In the genomic region with DNA sequence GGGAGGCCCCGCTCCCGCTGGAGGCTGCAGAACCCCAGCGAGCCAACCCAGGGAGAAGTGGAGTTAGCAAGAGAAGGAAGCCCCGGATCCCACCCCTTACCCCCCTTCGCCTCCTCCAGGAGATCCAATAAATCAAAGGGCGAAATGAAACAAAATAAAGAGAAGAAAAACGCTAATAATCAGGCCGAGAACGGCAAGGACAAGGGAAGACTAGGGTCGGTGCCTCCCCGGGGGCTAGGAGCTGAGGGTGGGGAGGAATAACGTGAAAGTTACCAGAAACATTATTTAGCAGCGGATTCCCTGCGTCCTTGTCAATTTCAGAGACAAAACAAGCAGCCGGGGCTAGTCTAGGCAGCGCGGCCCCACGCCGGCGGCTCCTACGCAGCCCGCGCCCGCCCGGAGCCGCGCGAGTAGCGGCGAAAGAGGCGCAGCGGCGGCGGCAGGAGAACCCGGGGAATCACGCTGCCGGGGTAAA, we compare ENCODE assay signal across 8 mouse cellular contexts. TPM values are rescaled to one million over a fixed set of nuclear protein-coding genes. Genes with fewer than 3 reads are reported as not detected.
DNase-seq lines count a peak whose midpoint lies in the region; ATAC-seq lines count a peak whose summit lies in the region.

No protein-coding gene starts in this region.

- H3K9me3 ChIP-seq in embryonic facial prominence, embryonic 12.5 days = no peaks in the 10 kb centered on the region
- no peaks in the 10 kb centered on the region for H3K9me3 ChIP-seq in hindbrain, embryonic 14.5 days (ENCODE audit: control insufficient read depth, low read length)
- H3K9me3 ChIP-seq in lung, embryonic 15.5 days = no peaks in the 10 kb centered on the region
- H3K9me3 ChIP-seq in stomach, embryonic 15.5 days = no peaks in the 10 kb centered on the region

- peak overlapping the region; percentile 63 for H3K4me2 ChIP-seq in embryonic facial prominence, embryonic 12.5 days (replicated peaks)
- H3K4me2 ChIP-seq in hindbrain, embryonic 14.5 days (replicated peaks) = peak overlapping the region; percentile 65
- peak overlapping the region; percentile 79 for H3K4me2 ChIP-seq in lung, embryonic 15.5 days
- peak overlapping the region; percentile 71 for H3K4me2 ChIP-seq in stomach, embryonic 15.5 days

- peak overlapping the region; percentile 93 for H3K9ac ChIP-seq in embryonic facial prominence, embryonic 12.5 days
- H3K9ac ChIP-seq in hindbrain, embryonic 14.5 days = peak overlapping the region; percentile 99
- peak overlapping the region; percentile 75 for H3K9ac ChIP-seq in lung, embryonic 15.5 days
- peak overlapping the region; percentile 84 for H3K9ac ChIP-seq in stomach, embryonic 15.5 days

- under 1% methylated on average over 37 of the region's 37 CpGs for WGBS in embryonic facial prominence, embryonic 12.5 days
- WGBS in hindbrain, embryonic 14.5 days = under 1% methylated on average over 33 of the region's 37 CpGs
- WGBS in lung, embryonic 15.5 days = under 1% methylated on average over 37 of the region's 37 CpGs
- WGBS in stomach, embryonic 15.5 days = under 1% methylated on average over 37 of the region's 37 CpGs

- no peaks in the 10 kb centered on the region for H3K36me3 ChIP-seq in embryonic facial prominence, embryonic 12.5 days
- H3K36me3 ChIP-seq in hindbrain, embryonic 14.5 days (replicated peaks; ENCODE audit: control insufficient read depth, insufficient read depth) = peaks cover 14% of the 10 kb centered on the region
- no peaks in the 10 kb centered on the region for H3K36me3 ChIP-seq in lung, embryonic 15.5 days
- H3K36me3 ChIP-seq in stomach, embryonic 15.5 days = 0 out of 2 replicates have a peak, but pooled peaks cover 4% of the 10 kb centered on the region

- H3K27me3 ChIP-seq in embryonic facial prominence, embryonic 12.5 days = no peaks in the 10 kb centered on the region
- H3K27me3 ChIP-seq in hindbrain, embryonic 14.5 days (ENCODE audit: control insufficient read depth, insufficient read depth, low read length) = peaks cover 5% of the 10 kb centered on the region; the same call in 1 of the 2 replicates
- H3K27me3 ChIP-seq in lung, embryonic 15.5 days = peaks cover 14% of the 10 kb centered on the region
- H3K27me3 ChIP-seq in stomach, embryonic 15.5 days (replicated peaks) = no peaks in the 10 kb centered on the region

- peak; percentile 55 to 57 for DNase-seq in cerebellum, postnatal 10 days
- DNase-seq in cerebellum, postnatal 36 days = no peak
- DNase-seq in 416B (ENCODE audit: low read depth) = peak; percentile 12
- DNase-seq in hindbrain, embryonic 14.5 days (ENCODE audit: low spot score) = peak; percentile 51
- DNase-seq in thymus, postnatal 25 days = no peak

- ATAC-seq in embryonic facial prominence, embryonic 12.5 days (ENCODE audit: insufficient number of reproducible peaks, insufficient read depth, low FRiP score, low TSS enrichment) = no peak
- no peak for ATAC-seq in hindbrain, embryonic 14.5 days (ENCODE audit: low FRiP score)
- ATAC-seq in lung, embryonic 15.5 days (ENCODE audit: borderline replicate concordance, extremely low read depth, low FRiP score, low TSS enrichment) = no peak
- ATAC-seq in stomach, embryonic 15.5 days (ENCODE audit: insufficient read depth, low FRiP score, low read depth) = no peak

- peaks cover 12% of the 10 kb centered on the region; the same call in 1 of the 2 replicates for H3K4me1 ChIP-seq in embryonic facial prominence, embryonic 12.5 days
- peaks cover 7% of the 10 kb centered on the region for H3K4me1 ChIP-seq in hindbrain, embryonic 14.5 days (replicated peaks; ENCODE audit: control insufficient read depth, insufficient read depth, low read length)
- peaks cover 32% of the 10 kb centered on the region for H3K4me1 ChIP-seq in lung, embryonic 15.5 days
- H3K4me1 ChIP-seq in stomach, embryonic 15.5 days = 0 out of 2 replicates have a peak, but pooled peaks cover 8% of the 10 kb centered on the region

- H3K4me3 ChIP-seq in embryonic facial prominence, embryonic 12.5 days = peak overlapping the region; percentile 76
- peak overlapping the region; percentile 71 for H3K4me3 ChIP-seq in hindbrain, embryonic 14.5 days (replicated peaks; ENCODE audit: low read length)
- peak overlapping the region; percentile 67 for H3K4me3 ChIP-seq in lung, embryonic 15.5 days
- peak overlapping the region; percentile 69 for H3K4me3 ChIP-seq in stomach, embryonic 15.5 days (replicated peaks)

- peak overlapping the region; percentile 97 for H3K27ac ChIP-seq in embryonic facial prominence, embryonic 12.5 days
- H3K27ac ChIP-seq in hindbrain, embryonic 14.5 days = peak overlapping the region; percentile 99
- peak overlapping the region; percentile 89 for H3K27ac ChIP-seq in lung, embryonic 15.5 days
- H3K27ac ChIP-seq in stomach, embryonic 15.5 days = peak overlapping the region; percentile 99

RNA-seq across cellular contexts. Expression of a gene that starts 1.8 kb away (rescaled TPM):
- polyA plus RNA-seq in embryonic facial prominence, embryonic 12.5 days (2016; fragmentation: Nextera tagmentation; extraction: Ambion mirVana) = 71.2 and 71.7 TPM in 2 replicates
- 136 and 159 TPM in 2 replicates for polyA plus RNA-seq in hindbrain, embryonic 14.5 days (2014; fragmentation: Nextera tagmentation; extraction: Ambion mirVana)
- 24.4 and 25.8 TPM in 2 replicates for polyA plus RNA-seq in lung, embryonic 15.5 days (2015; fragmentation: Nextera tagmentation; extraction: Ambion mirVana)
- 53.0 and 57.8 TPM in 2 replicates for polyA plus RNA-seq in stomach, embryonic 15.5 days (2015; fragmentation: Nextera tagmentation; extraction: Ambion mirVana)

Comparison
In these comparisons a context has a peak if more than half of its experiments do, and no peak if none do; other contexts are left out.
1. DNase-seq: peak in cerebellum, postnatal 10 days (2 of 2), 416B (single experiment) and hindbrain, embryonic 14.5 days (single experiment); none in cerebellum, postnatal 36 days (0 of 2) and thymus, postnatal 25 days (single experiment).
2. Peak in every context shown above with its lines, with median percentiles within 50 percentile points of each other: H3K27ac ChIP-seq, H3K4me2 ChIP-seq, H3K4me3 ChIP-seq and H3K9ac ChIP-seq.